Mouse (Mus musculus): ENCODE data around the gene Lmod1.

Gene Lmod1

DNA sequence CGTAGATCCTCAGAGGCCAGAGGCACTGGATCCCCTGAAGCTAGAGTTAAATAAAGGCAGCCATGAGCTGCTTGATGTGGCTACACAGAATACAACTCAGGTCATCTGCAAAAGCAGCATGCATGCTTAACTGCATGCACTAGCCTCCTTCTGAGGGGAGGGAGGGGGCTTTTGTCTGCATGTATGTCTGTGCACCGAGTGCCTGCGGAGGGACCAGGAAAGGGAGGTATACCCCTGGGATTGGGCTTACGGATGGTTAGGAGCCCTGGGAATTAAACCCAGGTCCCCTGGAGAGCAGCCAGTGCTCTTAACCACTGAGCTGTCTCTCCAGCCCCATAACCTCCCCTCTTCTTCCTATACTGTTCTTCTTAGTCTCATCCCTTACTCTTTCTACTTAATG lies 87.5 kb downstream of the Lmod1 start:
- no peak for DNase-seq (ENCODE audit: low read depth)

DNA sequence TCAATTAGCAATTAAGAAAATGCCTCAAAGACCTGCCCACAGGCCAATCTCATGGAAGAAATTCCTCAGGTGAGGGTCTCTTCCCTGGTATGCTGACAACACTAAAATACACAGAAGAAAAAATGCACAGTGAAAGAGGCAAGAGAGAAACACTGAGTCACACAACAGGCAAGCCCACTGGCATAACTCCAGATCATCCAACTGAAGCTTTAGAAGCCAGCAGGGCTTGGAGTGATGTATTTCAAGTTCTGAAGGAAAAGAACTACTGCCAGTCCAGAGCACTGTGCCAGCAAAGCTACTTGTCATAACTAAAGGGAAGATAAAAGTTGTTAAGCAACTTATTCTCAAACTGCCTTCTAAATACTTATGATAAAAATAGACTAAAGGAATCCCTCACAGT lies 89.4 kb downstream of the Lmod1 start:
- DNase-seq (ENCODE audit: low read depth): no peak

All from 416B (cell line).